Mouse (Mus musculus) activated CD4-positive, CD25-positive, alpha-beta regulatory T cell (primary cell): ENCODE data around the gene Gm3012. TPM values are rescaled to one million over a fixed set of nuclear protein-coding genes. Genes with fewer than 3 reads are reported as not detected.

Source experiments
- polyA plus RNA-seq, 2 experiments: library from polyadenylated mRNA; unstranded; fragments of 100-300 nt; shearing (Covaris generic); gene quantifications; one replicate each; pipeline ENCODE4 v1.2.1; 2017

Gm3012 gene
- not detected for polyA plus RNA-seq

GRCm38 (mm10) chr14:3634212-3634611 is at the start of gene Gm3012:
Gm3012 (plus strand) TSS chr14:3634512.

GRCm38 (mm10) chr14:3651730-3652129 is 17.4 kb downstream of the Gm3012 start, which contains the start of gene Gm3020:
Gm3020 (plus strand) TSS chr14:3652030.

GRCm38 (mm10) chr14:3688483-3688882 is 54.2 kb downstream of the Gm3012 start, which contains the start of gene Gm3043:
Gm3043 (plus strand) TSS chr14:3688783.

Other genes starting within 250 kb of the Gm3012 start
- gene Gm10413, start 239.4 kb upstream of the Gm3012 start, polyA plus RNA-seq: not detected
- gene Gm10409, start 221.9 kb upstream of the Gm3012 start, polyA plus RNA-seq: 1 to 10 TPM; 1.5 to 3.4 TPM
- gene Gm3005, start 206.4 kb upstream of the Gm3012 start, polyA plus RNA-seq: 1 to 10 TPM; 1.9 to 2.1 TPM
- gene Gm10408, start 185.1 kb upstream of the Gm3012 start, polyA plus RNA-seq: under 1 TPM; 0.14 to 0.16 TPM
- 1 to 10 TPM; 1.5 to 3.4 TPM for gene Gm3020, start 17.5 kb downstream of the Gm3012 start, polyA plus RNA-seq
- gene Gm3043, start 54.3 kb downstream of the Gm3012 start, polyA plus RNA-seq: not detected
- gene Gm3002, start 175.6 kb downstream of the Gm3012 start, polyA plus RNA-seq: under 1 TPM in 1 of 2 experiments, not detected in 1; 0.15 TPM
- under 1 TPM in 1 of 2 experiments, not detected in 1; 0.21 TPM for gene Gm3033, start 211.7 kb downstream of the Gm3012 start, polyA plus RNA-seq
- not detected for gene Gm2916, start 249.7 kb downstream of the Gm3012 start, polyA plus RNA-seq